Mouse (Mus musculus) CD4-positive, CD25-positive, alpha-beta regulatory T cell, adult 9 weeks (primary cell): ENCODE results near the gene Zfp239. TPM values are rescaled to one million over a fixed set of nuclear protein-coding genes. Genes with fewer than 3 reads are reported as not detected.

Experiments used
- polyA plus RNA-seq: library from polyadenylated mRNA; unstranded; fragments of 100-300 nt; shearing (Covaris generic); gene quantifications from one replicate; pipeline ENCODE4 v1.2.1, GENCODE M21; 2017

Zfp239 gene
- 3.2 TPM for polyA plus RNA-seq

GRCm38 (mm10) chr6:117861848-117862247 lies at the start of gene Zfp239:
Zfp239 (plus strand) TSS chr6:117862100.

GRCm38 (mm10) chr6:117840686-117841510 lies 21.0 kb upstream of the Zfp239 start, which contains the start of gene Zfp637:
Zfp637 (plus strand) TSS chr6:117841180.

GRCm38 (mm10) chr6:117900126-117901080 lies 38.5 kb downstream of the Zfp239 start, which contains the start of gene Hnrnpf:
Hnrnpf (plus strand) TSS chr6:117900324.

Other genes with a start within 250 kb of the Zfp239 start
- gene Zfp637, start 20.9 kb upstream of the Zfp239 start, polyA plus RNA-seq, result 35.0 TPM
- gene Hnrnpf, start 38.2 kb downstream of the Zfp239 start, polyA plus RNA-seq, result 1,289 TPM
- 3.1 TPM for gene Fxyd4, start 75.6 kb downstream of the Zfp239 start, polyA plus RNA-seq
- gene Rasgef1a, start 149.3 kb downstream of the Zfp239 start, polyA plus RNA-seq, result 8.9 TPM